Mouse (Mus musculus): ENCODE data around the gene Tnfaip8l2. TPM values are rescaled to one million over a fixed set of nuclear protein-coding genes. Genes with fewer than 3 reads are reported as not detected.
"Not testable (repeated sequence)": the region's sequence is repeated elsewhere in the genome, so short reads cannot be mapped to it uniquely, and the experiment has no call there.

The Tnfaip8l2 gene
- total RNA-seq, 2 experiments from 2014 or later: 3.7 to 4.4 TPM

DNA sequence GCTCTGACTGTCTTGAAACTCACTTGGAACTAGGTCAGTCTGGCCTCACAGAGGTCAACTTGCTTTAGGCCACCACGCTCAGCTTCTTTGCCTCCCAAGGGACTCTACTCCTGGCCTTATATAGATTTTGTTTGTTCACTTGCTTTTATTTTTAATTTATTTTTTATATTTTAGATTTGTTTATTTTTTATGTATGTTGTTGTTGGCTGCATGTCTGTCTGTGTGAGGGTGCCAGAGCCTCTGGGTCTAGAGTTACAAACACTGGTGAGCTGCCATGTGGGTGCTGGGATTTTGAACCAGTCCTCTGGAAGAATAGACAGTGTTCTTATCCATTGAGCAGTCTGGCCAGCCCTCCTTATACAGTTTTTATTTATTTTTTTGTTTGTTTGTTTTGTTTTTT lies 29.4 kb downstream of the Tnfaip8l2 start:
- DNase-seq: no peak

- DNase-seq: peak; percentile 91
These were observed 31.0 kb downstream of the Tnfaip8l2 start, which contains the start of gene Vps72 for GRCm38 (mm10) chr3:95110911-95111726. Vps72 (plus strand) TSS chr3:95111022.

DNA sequence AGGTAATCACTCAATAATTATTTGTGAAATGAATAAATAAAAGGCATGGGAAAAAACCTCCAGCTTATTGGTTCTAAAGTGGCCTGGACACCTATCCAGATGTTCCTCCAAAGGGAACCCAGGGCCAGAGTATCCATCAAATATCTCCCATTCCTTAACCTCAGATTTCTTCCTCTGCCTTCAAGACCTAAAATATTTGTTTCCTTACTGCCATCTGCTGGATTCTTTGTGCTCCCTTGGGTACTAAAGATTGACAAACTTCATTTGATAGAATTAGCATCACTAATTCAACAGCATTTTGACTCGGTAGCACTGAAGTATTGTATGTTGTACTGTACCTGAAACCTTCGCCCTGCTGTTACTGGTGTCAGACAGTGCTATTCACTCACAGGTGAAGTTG lies 34.3 kb downstream of the Tnfaip8l2 start:
- DNase-seq: no peak

- DNase-seq: not testable (repeated sequence)
These were observed 34.9 kb downstream of the Tnfaip8l2 start for GRCm38 (mm10) chr3:95107308-95107707.

- peak; percentile 96 for DNase-seq
These were observed 35.6 kb downstream of the Tnfaip8l2 start, which contains the start of gene Pip5k1a for GRCm38 (mm10) chr3:95106338-95107117. Pip5k1a (minus strand) TSS chr3:95106930.

DNA sequence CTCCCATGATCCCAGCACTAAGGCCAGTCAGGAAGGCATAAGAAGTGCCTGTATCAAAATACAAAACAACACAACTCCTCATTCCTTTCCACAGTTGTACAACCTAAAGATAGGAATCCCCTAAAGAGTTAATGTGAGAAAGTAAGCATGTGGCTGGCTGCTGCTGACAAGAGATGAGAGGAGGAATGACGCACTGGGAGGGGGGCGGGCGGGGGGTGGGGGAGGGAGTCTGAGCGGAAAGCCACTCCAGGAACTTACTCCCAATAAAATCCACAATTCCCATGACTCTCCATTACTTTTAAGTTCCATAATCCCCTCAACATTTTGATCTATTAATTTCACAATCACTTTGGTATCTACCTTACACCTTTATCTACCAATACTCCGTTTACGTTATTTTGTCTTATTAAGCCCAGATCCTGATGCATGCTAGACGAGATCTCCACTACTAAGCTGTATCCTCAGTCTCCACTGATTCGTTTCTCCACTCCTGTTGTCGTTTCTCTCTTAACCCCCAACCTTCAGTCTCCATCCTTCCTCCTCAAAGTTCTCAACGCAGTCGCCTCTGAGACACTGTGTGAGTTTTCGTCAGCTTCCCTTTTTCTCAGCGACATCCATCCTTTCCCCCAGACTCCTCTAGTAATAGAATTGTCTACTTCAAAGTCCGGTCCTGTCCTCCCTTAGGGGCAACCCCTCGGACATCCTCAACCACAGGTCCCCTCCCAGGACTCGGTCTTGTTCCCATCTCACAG lies 36.4 kb downstream of the Tnfaip8l2 start:
- DNase-seq: no peak

DNA sequence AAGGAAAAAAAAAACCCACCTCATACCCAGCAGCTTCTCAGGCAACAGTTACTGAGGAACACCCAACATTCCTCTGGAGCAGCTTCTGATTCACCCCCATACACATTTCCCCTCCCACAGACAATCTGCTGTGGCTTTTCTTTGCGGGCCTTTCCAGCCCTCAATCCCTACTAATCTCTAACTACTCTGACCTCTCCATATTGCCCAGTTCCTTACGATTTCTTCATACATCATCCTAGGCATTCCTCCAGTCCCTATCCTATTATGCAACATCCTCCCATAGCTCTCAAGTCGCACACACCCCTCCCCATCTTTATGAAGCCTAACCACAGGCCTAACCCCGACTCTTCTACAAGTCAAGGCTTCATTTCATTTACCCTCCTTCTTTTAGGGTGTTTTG lies 37.0 kb downstream of the Tnfaip8l2 start:
- DNase-seq: no peak

- no peak for DNase-seq
These were observed 41.3 kb downstream of the Tnfaip8l2 start for GRCm38 (mm10) chr3:95100854-95101253.

Small RNA genes lying within 50 kb of the gene (microRNA-seq; reads per million reads assigned to microRNA genes)
- not detected for gene Mir8099-1

Other genes with a start within 250 kb of the Tnfaip8l2 start
- 10 to 100 TPM; 73.8 to 78.3 TPM for gene Selenbp1, start 209.3 kb downstream of the Tnfaip8l2 start, total RNA-seq (2021)
- 10 to 100 TPM; 20.2 to 31.4 TPM for gene Rfx5, start 188.3 kb downstream of the Tnfaip8l2 start, total RNA-seq (2021)
- 10 to 100 TPM; 43.1 to 45.3 TPM for gene Pi4kb, start 167.6 kb downstream of the Tnfaip8l2 start, total RNA-seq (2021)
- gene Zfp687, start 126.9 kb downstream of the Tnfaip8l2 start, total RNA-seq (2021): 10 to 100 TPM; 35.3 to 39.8 TPM
- 100 to 1,000 TPM; 206 to 221 TPM for gene Psmd4, start 99.7 kb downstream of the Tnfaip8l2 start, total RNA-seq (2021)
- gene Pip5k1a, start 35.4 kb downstream of the Tnfaip8l2 start, total RNA-seq (2021): 10 to 100 TPM; 35.0 to 40.3 TPM
- gene Vps72, start 31.3 kb downstream of the Tnfaip8l2 start, total RNA-seq (2021): 10 to 100 TPM; 56.2 to 69.5 TPM
- gene Tmod4, start 17.9 kb downstream of the Tnfaip8l2 start, total RNA-seq (2021): 10 to 100 TPM in 1 of 2 experiments, 1 to 10 TPM in 1; 8.1 to 25.3 TPM
- gene Scnm1, start 8.3 kb downstream of the Tnfaip8l2 start, total RNA-seq (2021): 10 to 100 TPM; 30.6 to 38.6 TPM
- gene Lysmd1, start 8.3 kb downstream of the Tnfaip8l2 start, total RNA-seq (2021): 1 to 10 TPM; 9.2 to 9.8 TPM
- 10 to 100 TPM in 1 of 2 experiments, 1 to 10 TPM in 1; 8.3 to 17.1 TPM for gene Sema6c, start 18.1 kb upstream of the Tnfaip8l2 start, total RNA-seq (2021)
- 10 to 100 TPM; 20.6 to 25.2 TPM for gene Gabpb2, start 75.6 kb upstream of the Tnfaip8l2 start, total RNA-seq (2021)
- 10 to 100 TPM; 62.4 to 69.7 TPM for gene Cdc42se1, start 86.4 kb upstream of the Tnfaip8l2 start, total RNA-seq (2021)
- gene Mllt11, start 89.8 kb upstream of the Tnfaip8l2 start, total RNA-seq (2021): 10 to 100 TPM; 13.8 to 23.7 TPM
- gene Gm128, start 99.2 kb upstream of the Tnfaip8l2 start, total RNA-seq (2021): under 1 TPM in 1 of 2 experiments, not detected in 1; 0.18 TPM
- gene Bnipl, start 108.8 kb upstream of the Tnfaip8l2 start, total RNA-seq (2021): under 1 TPM in 1 of 2 experiments, not detected in 1; 0.42 TPM
- gene Mindy1, start 139.0 kb upstream of the Tnfaip8l2 start, total RNA-seq (2021): 10 to 100 TPM; 71.2 to 78.1 TPM
- gene Prune1, start 139.7 kb upstream of the Tnfaip8l2 start, total RNA-seq (2021): 10 to 100 TPM; 22.2 to 27.9 TPM
- 1 to 10 TPM; 1.1 to 1.3 TPM for gene Anxa9, start 164.8 kb upstream of the Tnfaip8l2 start, total RNA-seq (2021)
- 100 to 1,000 TPM; 138 to 147 TPM for gene Cers2, start 172.4 kb upstream of the Tnfaip8l2 start, total RNA-seq (2021)
- gene Setdb1, start 214.8 kb upstream of the Tnfaip8l2 start, total RNA-seq (2021): 10 to 100 TPM; 23.8 to 30.8 TPM

Measured in adrenal gland, postnatal 10 days (tissue).